Mouse (Mus musculus): Measurements from ENCODE around the gene Dscam.

Gene Dscam

GRCm38 (mm10) chr16:96655548-96655947 is 515.0 kb downstream of the Dscam start:
- in situ Hi-C loops (cut with MboI) = no loop called here

GRCm38 (mm10) chr16:96654054-96654453 is 516.5 kb downstream of the Dscam start:
- in situ Hi-C loops (cut with MboI) = no loop called here

DNA sequence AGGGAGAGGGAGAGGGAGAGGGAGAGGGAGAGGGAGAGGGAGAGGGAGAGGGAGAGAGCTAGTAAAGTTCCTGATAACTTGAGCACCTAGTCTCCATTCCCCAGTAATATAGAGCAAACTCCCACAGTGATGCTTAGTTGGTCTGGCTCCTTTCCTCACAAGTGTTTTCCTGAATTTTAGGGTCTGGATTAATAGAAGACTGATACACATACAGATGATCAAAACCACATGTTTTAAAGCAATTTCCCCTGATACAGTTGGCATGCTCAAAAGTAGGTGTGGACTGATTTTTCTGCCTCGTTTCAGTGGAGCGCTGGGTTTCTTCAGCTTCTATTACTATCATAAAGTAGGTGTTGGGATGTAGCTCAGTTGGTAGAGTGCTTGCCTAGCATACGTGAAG is 519.1 kb downstream of the Dscam start:
- in situ Hi-C loops (cut with MboI) = no loop called here

DNA sequence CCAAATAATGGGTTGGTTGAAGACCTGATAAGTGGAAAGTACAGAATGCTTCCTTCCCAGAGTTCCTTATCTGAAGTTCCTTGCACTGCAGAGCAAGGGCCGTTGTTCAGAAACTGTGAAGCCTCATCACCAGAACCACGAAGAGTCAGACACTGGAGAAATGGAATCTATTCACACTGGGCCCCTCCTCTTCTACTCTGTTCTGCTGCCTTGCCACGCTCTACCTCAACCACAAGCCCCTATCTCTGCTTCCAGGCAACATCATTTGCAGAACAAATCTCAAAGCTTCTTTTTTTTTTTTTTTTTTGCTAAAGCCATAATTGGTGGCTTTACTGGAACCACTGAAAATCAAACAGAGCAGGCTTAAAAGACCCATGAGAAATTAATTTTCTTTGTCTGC is 530.5 kb downstream of the Dscam start:
- in situ Hi-C loops (cut with MboI) = no loop called here

GRCm38 (mm10) chr16:96635916-96636315 is 534.6 kb downstream of the Dscam start:
- in situ Hi-C loops (cut with MboI) = no loop called here

- in situ Hi-C loops (cut with MboI) = no loop called here
Observed at GRCm38 (mm10) chr16:96634791-96635143, 535.8 kb downstream of the Dscam start.

DNA sequence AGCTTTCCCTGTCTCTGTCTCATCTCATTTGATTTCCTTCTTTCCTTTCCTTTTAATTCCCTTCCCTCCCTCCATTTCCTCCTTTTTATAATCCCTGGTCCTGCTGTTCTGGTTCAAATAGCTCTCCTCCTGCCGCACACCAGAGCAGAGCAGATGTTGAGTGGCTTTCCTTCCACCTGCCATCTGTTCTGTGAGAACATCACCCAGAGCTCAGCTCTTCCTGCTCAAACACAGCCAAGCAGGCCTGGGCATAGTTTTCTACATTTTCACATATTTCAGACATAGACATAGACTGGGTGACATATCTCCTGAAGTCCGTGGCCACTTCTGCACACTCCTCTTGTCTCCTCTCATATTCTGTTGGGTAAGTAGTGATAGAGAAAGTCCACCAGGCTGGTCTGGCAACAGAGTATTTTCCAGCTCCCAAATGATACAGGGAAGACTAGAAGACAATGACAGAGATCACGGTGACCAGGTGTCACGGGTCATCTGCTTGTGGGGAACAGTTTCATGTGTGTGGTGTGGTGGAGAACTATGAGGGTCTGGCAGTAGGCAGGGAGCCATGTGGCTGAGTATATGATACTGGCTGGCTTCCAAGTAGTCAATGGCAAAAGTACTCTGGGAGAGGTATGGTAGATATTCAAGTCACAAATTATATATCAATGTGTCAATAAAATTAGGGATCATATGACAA is 536.3 kb downstream of the Dscam start:
- in situ Hi-C loops (cut with MboI) = no loop called here

- in situ Hi-C loops (cut with MboI) = no loop called here
Observed at GRCm38 (mm10) chr16:96630241-96630640, 540.3 kb downstream of the Dscam start.

- in situ Hi-C loops (cut with MboI) = no loop called here
Observed at GRCm38 (mm10) chr16:96629623-96630022, 540.9 kb downstream of the Dscam start.

DNA sequence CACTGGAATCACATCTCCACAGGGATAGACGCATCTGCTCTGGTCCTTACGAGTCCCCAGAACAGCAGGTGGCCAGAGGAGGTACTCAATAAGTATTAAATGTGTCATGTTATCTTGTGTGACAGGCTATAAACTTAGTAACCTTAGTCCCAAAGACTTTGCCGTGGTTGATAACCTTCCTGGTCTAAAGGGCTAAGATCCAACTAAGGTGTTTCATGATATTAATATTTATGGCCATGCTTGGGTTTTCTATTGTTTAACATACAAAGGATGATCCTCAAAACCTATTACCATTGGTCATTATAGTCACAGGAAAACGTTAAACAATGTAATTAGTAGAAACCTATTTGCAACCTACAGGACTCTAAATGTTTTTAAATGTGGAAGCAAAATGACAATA is 545.1 kb downstream of the Dscam start:
- in situ Hi-C loops (cut with MboI) = no loop called here

DNA sequence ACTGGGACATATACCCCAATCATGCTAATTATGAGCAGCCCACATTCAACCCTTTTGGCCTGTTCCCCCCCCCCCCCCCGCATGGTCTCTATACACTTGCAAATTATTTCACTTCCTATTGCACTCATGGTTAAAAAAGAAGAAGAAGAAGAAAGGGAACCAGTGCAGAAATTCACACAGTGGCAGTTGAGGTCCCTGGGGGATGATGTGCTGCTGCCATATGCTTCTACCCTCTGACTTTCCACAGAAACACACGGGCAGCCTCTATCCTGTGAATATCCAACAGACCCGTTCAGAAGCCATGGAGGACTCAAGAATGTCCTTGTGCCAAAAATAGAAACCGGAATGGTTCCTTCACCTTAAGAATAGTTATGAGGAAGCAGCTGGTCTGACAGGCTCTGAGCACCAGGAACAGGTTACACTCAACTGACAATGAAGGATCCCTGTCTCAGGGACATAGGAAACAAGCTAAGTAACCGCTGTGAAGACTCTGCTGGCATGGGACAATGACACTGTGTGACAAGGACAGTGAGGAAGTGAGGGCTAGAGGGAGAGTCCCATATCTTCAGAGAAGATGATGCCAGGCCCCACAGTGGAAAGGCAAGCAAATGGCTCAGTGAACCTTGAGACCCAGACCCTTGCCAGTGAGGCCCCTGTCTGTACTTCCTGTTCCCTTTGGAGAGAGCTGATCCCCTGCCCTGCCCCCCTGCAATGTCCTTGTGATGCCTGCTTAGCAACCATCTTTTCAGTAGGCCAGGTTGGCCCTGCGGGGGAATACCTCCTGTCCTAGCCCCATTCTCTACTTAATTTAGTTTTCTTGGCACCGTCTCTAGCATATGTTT is 545.8 kb downstream of the Dscam start:
- in situ Hi-C loops (cut with MboI) = no loop called here

DNA sequence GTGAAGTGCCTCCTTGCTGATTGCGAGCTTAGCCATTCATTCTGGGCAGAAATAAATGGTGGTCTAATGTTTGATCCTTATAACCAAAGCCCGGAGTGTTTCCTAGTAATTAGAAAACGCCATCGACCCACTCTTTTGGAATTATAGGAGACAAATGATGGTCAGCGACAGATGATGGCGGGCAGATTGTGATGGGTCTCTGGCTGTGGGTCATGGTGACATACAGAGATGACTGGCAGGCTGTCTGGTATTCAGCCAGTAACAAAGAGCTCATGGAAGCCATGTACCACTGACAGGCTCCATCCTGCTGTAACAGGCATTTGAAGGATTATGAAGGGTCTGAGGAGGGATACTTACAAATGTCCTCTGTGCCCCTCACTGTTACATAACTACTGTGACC is 549.7 kb downstream of the Dscam start:
- in situ Hi-C loops (cut with MboI) = no loop called here

DNA sequence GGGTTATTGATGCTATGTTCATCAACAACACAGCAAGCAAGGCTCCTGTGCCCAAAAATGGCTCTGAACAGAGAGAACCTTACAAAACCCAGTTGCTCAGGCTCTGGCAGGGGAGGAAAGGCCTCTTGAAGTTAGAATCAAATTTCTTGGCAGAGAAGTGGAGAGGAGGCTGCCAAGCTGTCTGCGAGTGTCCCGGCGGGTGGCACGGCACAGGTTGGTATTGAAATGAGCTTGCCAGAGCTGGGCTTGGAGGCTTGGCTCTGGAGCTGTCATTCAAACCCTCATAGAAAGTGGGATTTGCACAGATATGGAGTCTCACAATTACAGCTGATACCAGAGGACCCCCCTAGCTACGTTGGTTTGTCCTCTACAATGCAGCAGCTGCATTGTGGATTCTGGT is 550.1 kb downstream of the Dscam start:
- in situ Hi-C loops (cut with MboI) = no loop called here

GRCm38 (mm10) chr16:96617772-96618171 is 552.8 kb downstream of the Dscam start:
- in situ Hi-C loops (cut with MboI) = no loop called here

GRCm38 (mm10) chr16:96613275-96613674 is 557.3 kb downstream of the Dscam start:
- in situ Hi-C loops (cut with MboI) = loop anchor here (5.0 kb wide), 1 partner anchor 141 kb away; no protein-coding TSS in a partner anchor

DNA sequence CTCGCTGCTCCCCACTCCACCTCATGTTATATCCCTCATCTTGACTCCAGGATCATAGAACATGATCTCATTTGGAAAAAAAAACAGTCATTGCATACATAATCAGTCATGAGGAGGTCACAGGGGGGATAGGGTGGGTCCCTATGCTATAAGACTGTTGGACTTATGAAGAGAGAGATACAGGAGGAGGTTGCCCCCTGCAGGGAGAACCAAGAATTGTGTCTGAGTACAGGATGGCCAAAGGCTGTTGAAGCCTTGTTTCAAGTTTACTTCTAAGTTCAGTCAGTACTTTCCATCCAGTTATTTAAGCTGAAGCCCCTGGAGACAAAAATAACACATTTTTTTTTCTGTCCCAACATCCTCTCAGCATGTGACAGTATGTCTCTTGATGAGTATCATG is 559.7 kb downstream of the Dscam start:
- in situ Hi-C loops (cut with MboI) = loop anchor here (5.0 kb wide), 1 partner anchor 139 kb away; no protein-coding TSS in a partner anchor

GRCm38 (mm10) chr16:96602206-96602605 is 568.3 kb downstream of the Dscam start:
- in situ Hi-C loops (cut with MboI) = no loop called here

DNA sequence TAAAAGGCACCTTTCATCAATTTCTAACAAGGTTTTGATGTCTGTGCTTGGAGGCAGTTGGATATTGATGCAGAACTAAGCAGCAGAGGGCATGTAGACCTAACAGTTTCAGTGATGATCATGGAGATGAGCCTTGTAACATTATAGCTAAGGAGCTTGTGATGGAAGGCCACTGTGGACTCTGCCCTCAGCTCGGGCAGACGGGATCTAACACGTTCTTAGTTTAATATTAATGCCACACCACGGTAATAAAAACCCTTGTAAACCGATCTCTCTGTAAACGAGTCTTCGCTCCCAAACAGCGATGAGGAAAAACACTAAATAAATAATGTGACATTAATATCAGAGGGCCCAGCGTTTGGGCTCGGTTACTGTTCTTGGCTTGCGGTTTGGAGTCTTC is 569.8 kb downstream of the Dscam start:
- in situ Hi-C loops (cut with MboI) = no loop called here

DNA sequence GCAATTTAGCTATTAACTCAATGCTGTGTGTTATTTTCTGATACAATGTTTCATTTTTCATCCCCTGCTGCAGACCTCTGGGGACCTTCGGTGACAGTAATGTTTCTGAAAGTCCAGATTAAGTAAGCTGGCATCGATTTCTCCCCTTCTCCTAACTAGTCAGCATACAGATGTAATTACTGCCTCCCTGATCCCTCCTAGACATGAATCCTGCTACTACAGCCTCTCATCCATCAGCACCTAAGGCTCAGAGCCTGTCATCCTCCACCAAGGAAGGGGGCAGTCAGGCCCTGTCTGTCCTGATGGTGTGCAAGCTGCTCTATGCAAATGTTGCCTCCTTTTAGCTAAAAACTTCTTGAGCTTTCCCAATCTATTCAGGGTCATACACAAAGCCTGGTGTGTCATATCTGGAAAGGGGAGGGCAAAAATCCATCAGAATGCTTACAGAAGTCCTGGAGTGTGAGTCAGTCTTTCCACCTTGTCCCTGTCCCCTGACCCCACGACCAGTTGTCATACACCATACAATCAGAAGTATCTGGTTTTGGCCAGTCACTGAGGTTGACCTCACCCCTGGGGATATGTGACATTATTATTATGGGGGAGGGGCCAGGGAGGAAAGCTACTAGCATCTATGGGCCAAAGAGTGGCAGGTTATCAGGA is 571.0 kb downstream of the Dscam start:
- in situ Hi-C loops (cut with MboI) = no loop called here

DNA sequence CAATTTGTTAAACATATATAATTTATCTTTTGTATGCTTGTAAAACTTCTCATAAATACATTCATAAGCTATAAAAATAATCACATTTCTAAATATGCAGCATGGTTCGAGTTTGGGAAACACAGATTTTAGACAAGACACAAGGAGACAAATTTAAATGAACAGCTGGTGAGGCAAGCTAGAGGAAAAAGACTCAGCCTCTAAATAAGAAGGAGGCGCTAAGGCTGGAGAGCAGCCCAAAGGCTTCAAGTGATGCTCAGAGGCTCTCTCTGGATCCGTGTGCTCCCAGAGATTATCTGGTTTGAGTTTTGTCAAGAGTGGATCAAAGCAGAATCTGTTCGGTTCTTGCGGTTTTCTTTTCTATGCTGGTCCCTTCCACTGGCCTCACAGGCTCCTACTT is 594.7 kb downstream of the Dscam start:
- in situ Hi-C loops (cut with MboI) = no loop called here

- in situ Hi-C loops (cut with MboI) = no loop called here
Observed at GRCm38 (mm10) chr16:96567428-96567827, 603.1 kb downstream of the Dscam start.

GRCm38 (mm10) chr16:96563350-96564257 is 606.9 kb downstream of the Dscam start:
- in situ Hi-C loops (cut with MboI) = no loop called here
